Comparison of ENCODE assay signal across 8 mouse cellular contexts in genomic region chr9:122805053-122805844, GRCm38 (mm10). TPM values are rescaled to one million over a fixed set of nuclear protein-coding genes. Genes with fewer than 3 reads are reported as not detected.
A peak's percentile ranks its signal among the peaks of the same experiment; 100 is the strongest.
DNase-seq lines count a peak whose midpoint lies in the region; ATAC-seq and TF ChIP-seq lines count a peak whose summit lies in the region.

Gene Tcaim (plus strand): TSS chr9:122805539.

- H3K9ac ChIP-seq in heart, embryonic 15.5 days, result peak within 1 kb of the TSS; percentile 80
- H3K9ac ChIP-seq in liver, embryonic 14.5 days (replicated peaks), result peak within 1 kb of the TSS; percentile 74
- H3K9ac ChIP-seq in neural tube, embryonic 11.5 days (ENCODE audit: low read length), result peak within 1 kb of the TSS; percentile 71
- H3K9ac ChIP-seq in stomach, postnatal 0 days (ENCODE audit: low read length), result peak within 1 kb of the TSS; percentile 78

- TF ChIP-seq EP300 in liver, embryonic 14.5 days (IDR thresholded peaks at IDR 0.05; ENCODE audit: low read depth), result no peak
- TF ChIP-seq EP300 in stomach, postnatal 0 days (optimal IDR thresholded peaks at IDR 0.05), result no peak

- peaks cover 16% of the 10 kb centered on the region for H3K4me1 ChIP-seq in forebrain, embryonic 10.5 days
- peaks cover 15% of the 10 kb centered on the region for H3K4me1 ChIP-seq in heart, embryonic 15.5 days (replicated peaks)
- H3K4me1 ChIP-seq in liver, embryonic 14.5 days (replicated peaks; ENCODE audit: control insufficient read depth in 2 of 2, insufficient read depth in 2 of 2, low read length in 1 of 2), result peaks cover 3 to 13% of the 10 kb centered on the region in 2 experiments
- H3K4me1 ChIP-seq in neural tube, embryonic 11.5 days (ENCODE audit: control insufficient read depth, insufficient read depth, low read length), result 0 out of 2 replicates have a peak, but pooled peaks cover 3% of the 10 kb centered on the region
- no peaks in the 10 kb centered on the region for H3K4me1 ChIP-seq in stomach, postnatal 0 days (replicated peaks; ENCODE audit: control insufficient read depth, insufficient read depth)

- ATAC-seq in heart, embryonic 15.5 days (replicated peaks; ENCODE audit: insufficient number of reproducible peaks, insufficient read depth, low FRiP score, low read depth), result peak; percentile 96
- peak; percentile 93 for ATAC-seq in liver, embryonic 14.5 days (ENCODE audit: insufficient read depth)
- ATAC-seq in neural tube, embryonic 11.5 days (ENCODE audit: insufficient read depth, low FRiP score, low TSS enrichment), result peak; percentile 98
- peak; percentile 98 for ATAC-seq in stomach, postnatal 0 days (ENCODE audit: low FRiP score, low TSS enrichment)

- 8% methylated on average over 42 of the region's 42 CpGs for WGBS in forebrain, embryonic 10.5 days
- 7% methylated on average over 42 of the region's 42 CpGs for WGBS in heart, embryonic 15.5 days
- WGBS in liver, embryonic 14.5 days (ENCODE audit: insufficient replicate concordance), result 6% methylated on average over 42 of the region's 42 CpGs
- 7% methylated on average over 42 of the region's 42 CpGs for WGBS in neural tube, embryonic 11.5 days
- 5% methylated on average over 42 of the region's 42 CpGs for WGBS in stomach, postnatal 0 days

- TF ChIP-seq CTCF in liver, embryonic 14.5 days (IDR thresholded peaks at IDR 0.05; ENCODE audit: low read depth), result no peak
- no peak for TF ChIP-seq CTCF in stomach, postnatal 0 days (IDR thresholded peaks at IDR 0.05; ENCODE audit: low read depth)

- peak within 1 kb of the TSS; percentile 76 for H3K4me3 ChIP-seq in forebrain, embryonic 10.5 days
- peak within 1 kb of the TSS; percentile 81 for H3K4me3 ChIP-seq in heart, embryonic 15.5 days
- H3K4me3 ChIP-seq in liver, embryonic 14.5 days (ENCODE audit: insufficient read depth in 1 of 2, low read depth in 2 of 2, low read length in 2 of 2), result peak within 1 kb of the TSS; percentile 66 to 68
- peak within 1 kb of the TSS; percentile 58 for H3K4me3 ChIP-seq in neural tube, embryonic 11.5 days (ENCODE audit: low read depth, low read length)
- H3K4me3 ChIP-seq in stomach, postnatal 0 days (ENCODE audit: low read depth, low read length), result peak within 1 kb of the TSS; percentile 57

- no peaks in the 10 kb centered on the region for H3K9me3 ChIP-seq in forebrain, embryonic 10.5 days
- H3K9me3 ChIP-seq in heart, embryonic 15.5 days (replicated peaks), result no peaks in the 10 kb centered on the region
- H3K9me3 ChIP-seq in liver, embryonic 14.5 days (ENCODE audit: control insufficient read depth, low read length), result no peaks in the 10 kb centered on the region
- no peaks in the 10 kb centered on the region for H3K9me3 ChIP-seq in neural tube, embryonic 11.5 days (ENCODE audit: control insufficient read depth, low read length)
- no peaks in the 10 kb centered on the region for H3K9me3 ChIP-seq in stomach, postnatal 0 days (ENCODE audit: control insufficient read depth, low read length)

- H3K27me3 ChIP-seq in forebrain, embryonic 10.5 days (ENCODE audit: poor library complexity, severe bottlenecking), result no peaks in the 10 kb centered on the region
- H3K27me3 ChIP-seq in heart, embryonic 15.5 days, result no peaks in the 10 kb centered on the region
- no peaks in the 10 kb centered on the region for H3K27me3 ChIP-seq in liver, embryonic 14.5 days (ENCODE audit: control insufficient read depth, insufficient read depth, low read length)
- H3K27me3 ChIP-seq in neural tube, embryonic 11.5 days (ENCODE audit: control insufficient read depth, insufficient read depth, low read length), result no peaks in the 10 kb centered on the region
- no peaks in the 10 kb centered on the region for H3K27me3 ChIP-seq in stomach, postnatal 0 days (ENCODE audit: control insufficient read depth, insufficient read depth, low read length)

- peak within 1 kb of the TSS; percentile 92 for H3K27ac ChIP-seq in forebrain, embryonic 10.5 days
- H3K27ac ChIP-seq in heart, embryonic 15.5 days, result peak within 1 kb of the TSS; percentile 96
- peak within 1 kb of the TSS; percentile 0 for H3K27ac ChIP-seq in liver, embryonic 14.5 days
- peak within 1 kb of the TSS; percentile 79 for H3K27ac ChIP-seq in neural tube, embryonic 11.5 days (ENCODE audit: low read depth, low read length)
- H3K27ac ChIP-seq in stomach, postnatal 0 days (replicated peaks), result peak within 1 kb of the TSS; percentile 82

- H3K36me3 ChIP-seq in forebrain, embryonic 10.5 days (replicated peaks), result no peaks in the 10 kb centered on the region
- no peaks in the 10 kb centered on the region for H3K36me3 ChIP-seq in heart, embryonic 15.5 days
- no peaks in the 10 kb centered on the region for H3K36me3 ChIP-seq in liver, embryonic 14.5 days (replicated peaks; ENCODE audit: control insufficient read depth, insufficient read depth, low read depth)
- no peaks in the 10 kb centered on the region for H3K36me3 ChIP-seq in neural tube, embryonic 11.5 days (ENCODE audit: control insufficient read depth, insufficient read depth, low read length)
- H3K36me3 ChIP-seq in stomach, postnatal 0 days (ENCODE audit: control insufficient read depth, insufficient read depth, low read length), result no peaks in the 10 kb centered on the region; the same call in 1 of the 2 replicates

- peak within 1 kb of the TSS; percentile 93 for H3K4me2 ChIP-seq in heart, embryonic 15.5 days
- H3K4me2 ChIP-seq in liver, embryonic 14.5 days (ENCODE audit: low read depth), result peak within 1 kb of the TSS; percentile 67
- peak within 1 kb of the TSS; percentile 80 for H3K4me2 ChIP-seq in neural tube, embryonic 11.5 days (ENCODE audit: low read depth)
- peak within 1 kb of the TSS; percentile 87 for H3K4me2 ChIP-seq in stomach, postnatal 0 days (replicated peaks; ENCODE audit: low read depth)

- DNase-seq in CD8-positive naive resting alpha-beta T cell, adult 2 months (ENCODE audit: low read depth in 2 of 2, low spot score in 2 of 2), result peak; percentile 81 to 88
- DNase-seq in c-Kit-positive CD71-negative TER-119-negative erythroid progenitor cells, embryonic 14.5 days (ENCODE audit: low read depth), result peak; percentile 70
- DNase-seq in forebrain, embryonic 10.5 days (ENCODE audit: extremely low spot score, low spot score), result peak; percentile 90
- DNase-seq in kidney, postnatal 25 days, result peak; percentile 95 to 97
- peak; percentile 73 to 74 (median 73) for DNase-seq in liver, embryonic 14.5 days (ENCODE audit: low read depth in 3 of 3, low spot score in 3 of 3)
- peak; percentile 92 for DNase-seq in neural tube, embryonic 11.5 days (ENCODE audit: low spot score)
- DNase-seq in stomach, postnatal 0 days (ENCODE audit: low spot score), result peak; percentile 93

RNA-seq across cellular contexts. Expression of gene Tcaim, which starts in this region (rescaled TPM):
- 4.6 and 6.1 TPM in 2 replicates for polyA plus RNA-seq in forebrain, embryonic 10.5 days (2016; fragmentation: Nextera tagmentation; extraction: Ambion mirVana)
- 5.3 and 6.1 TPM in 2 replicates for polyA plus RNA-seq in heart, embryonic 15.5 days (2015; fragmentation: Nextera tagmentation; extraction: Ambion mirVana)
- polyA plus RNA-seq in liver, embryonic 14.5 days (2012; rRNA removed), result 1.4 TPM in 2 replicates
- 2.0 and 2.1 TPM in 2 replicates for polyA plus RNA-seq in liver, embryonic 14.5 days (2014; fragmentation: Nextera tagmentation; extraction: Ambion mirVana)
- polyA plus RNA-seq in neural tube, embryonic 11.5 days (2014; fragmentation: Nextera tagmentation; extraction: Ambion mirVana), result 6.1 and 7.0 TPM in 2 replicates
- 2.8 and 3.1 TPM in 2 replicates for polyA plus RNA-seq in stomach, postnatal 0 days (2015; fragmentation: Nextera tagmentation; extraction: Ambion mirVana)

Comparison
In these comparisons a context has a peak if more than half of its experiments do, and no peak if none do; other contexts are left out.
1. Peak in every context shown above with its lines: DNase-seq, ATAC-seq, H3K4me3 ChIP-seq and H3K27ac ChIP-seq.
2. H3K27ac ChIP-seq: peak in every context shown above with its lines; median percentile 96 in heart, embryonic 15.5 days; 92 in forebrain, embryonic 10.5 days; 82 in stomach, postnatal 0 days; 79 in neural tube, embryonic 11.5 days; 0 in liver, embryonic 14.5 days.